Mouse (Mus musculus) left cerebral cortex, adult 2 months (tissue): ENCODE measurements around the gene Slc16a1. TPM values are rescaled to one million over a fixed set of nuclear protein-coding genes. Genes with fewer than 3 reads are reported as not detected.
A peak's percentile ranks its signal among the peaks of the same experiment; 100 is the strongest.

Experiments used
- DNase-seq, 2 experiments: peaks; one replicate each; pipeline ENCODE4 v3.0.0; 2021 to 2022; ENCODE audit warnings: low spot score in 2 of 2, mixed read lengths in 1 of 2; ENCODE audit errors: extremely low spot score in 1 of 2
- H3K27ac ChIP-seq: fragments of 200-600 bp; 2 replicates; pipeline ENCODE4 v1.8.1; 2022
- H3K4me3 ChIP-seq: fragments of 200-600 bp; 2 replicates; pipeline ENCODE4 v1.8.1; 2022
- CTCF ChIP-seq: fragments of 200-600 bp; IDR thresholded peaks from 2 replicates; pipeline ENCODE4 v1.8.1; 2022; ENCODE audit warnings: antibody characterized with exemption, mild to moderate bottlenecking, moderate library complexity
- intact Hi-C: fragments of 180-260 bp; cut with DNase I; formaldehyde crosslinking; loops from one replicate; pipeline ENCODE4 v1.15.1; 2025
- total RNA-seq, 2 experiments: library from RNA; stranded (reverse); gene quantifications; 2 replicates each; pipeline ENCODE4 v1.2.3; 2021

Slc16a1 gene
- total RNA-seq, 2 experiments from 2014 or later: 16.7 to 17.9 TPM

- 0 out of 2 replicates have a peak overlapping the region, but pooled peaks have one; percentile 9 for H3K4me3 ChIP-seq
- DNase-seq: no peak
- TF ChIP-seq CTCF: no peak
- intact Hi-C loops: no loop called here
- H3K27ac ChIP-seq: no peak overlapping the region
These were observed 2.4 kb downstream of the Slc16a1 start for GRCm38 (mm10) chr3:104640855-104641254.

- no peak overlapping the region for H3K4me3 ChIP-seq
- DNase-seq: no peak
- H3K27ac ChIP-seq: no peak overlapping the region
- intact Hi-C loops: no loop called here
- no peak for TF ChIP-seq CTCF
These were observed 2.8 kb downstream of the Slc16a1 start for GRCm38 (mm10) chr3:104641313-104641712.

- no peak for TF ChIP-seq CTCF
- DNase-seq: no peak
- intact Hi-C loops: loop anchor here (1.0 kb wide), 1 partner anchor 102 kb away; no protein-coding TSS in a partner anchor
- no peak overlapping the region for H3K4me3 ChIP-seq
- H3K27ac ChIP-seq: no peak overlapping the region
These were observed 4.6 kb downstream of the Slc16a1 start for GRCm38 (mm10) chr3:104643113-104643512.

GRCm38 (mm10) chr3:104643810-104644270, 5.4 kb downstream of the Slc16a1 start:
- Histone ChIP-seq H3K4me3 (no peak overlapping the region), H3K27ac (no peak overlapping the region)
- DNase-seq: peak; percentile 46 to 59
- intact Hi-C loops: loop anchor here (1.0 kb wide), 2 partner anchors 31 to 103 kb away; no protein-coding TSS in a partner anchor
- peak; percentile 86 for TF ChIP-seq CTCF

- Histone ChIP-seq H3K4me3 (no peak overlapping the region), H3K27ac (no peak overlapping the region)
- DNase-seq: no peak
- intact Hi-C loops: loop anchor here (1.0 kb wide), 1 partner anchor 31 kb away; no protein-coding TSS in a partner anchor
- no peak for TF ChIP-seq CTCF
These were observed 5.9 kb downstream of the Slc16a1 start for GRCm38 (mm10) chr3:104644371-104644770.

GRCm38 (mm10) chr3:104654219-104654618, 15.8 kb downstream of the Slc16a1 start:
- no peak for TF ChIP-seq CTCF
- DNase-seq: no peak
- intact Hi-C loops: no loop called here
- no peak overlapping the region for H3K4me3 ChIP-seq
- H3K27ac ChIP-seq: no peak overlapping the region

- intact Hi-C loops: no loop called here
- H3K4me3 ChIP-seq: no peak overlapping the region
- no peak for TF ChIP-seq CTCF
- DNase-seq: no peak
- no peak overlapping the region for H3K27ac ChIP-seq
These were observed 16.5 kb downstream of the Slc16a1 start for GRCm38 (mm10) chr3:104654921-104655320.

GRCm38 (mm10) chr3:104658706-104659105, 20.2 kb downstream of the Slc16a1 start:
- intact Hi-C loops: no loop called here
- no peak for DNase-seq
- no peak for TF ChIP-seq CTCF
- H3K4me3 ChIP-seq: no peak overlapping the region
- no peak overlapping the region for H3K27ac ChIP-seq

- no peak for DNase-seq
- Histone ChIP-seq H3K4me3 (no peak overlapping the region), H3K27ac (no peak overlapping the region)
- TF ChIP-seq CTCF: no peak
- intact Hi-C loops: no loop called here
These were observed 21.3 kb downstream of the Slc16a1 start for GRCm38 (mm10) chr3:104659758-104660157.

- Histone ChIP-seq H3K27ac (no peak overlapping the region), H3K4me3 (no peak overlapping the region)
- intact Hi-C loops: no loop called here
- no peak for DNase-seq
- no peak for TF ChIP-seq CTCF
These were observed 22.1 kb downstream of the Slc16a1 start for GRCm38 (mm10) chr3:104660522-104660921.

- Histone ChIP-seq H3K4me3 (no peak overlapping the region), H3K27ac (no peak overlapping the region)
- intact Hi-C loops: no loop called here
- no peak for TF ChIP-seq CTCF
- no peak for DNase-seq
These were observed 23.5 kb downstream of the Slc16a1 start for GRCm38 (mm10) chr3:104662007-104662406.

- no peak for TF ChIP-seq CTCF
These were observed 24.5 kb downstream of the Slc16a1 start for GRCm38 (mm10) chr3:104662926-104663325.

GRCm38 (mm10) chr3:104666950-104667349, 28.5 kb downstream of the Slc16a1 start:
- no peak for TF ChIP-seq CTCF
- Histone ChIP-seq H3K27ac (peak overlapping the region; percentile 83), H3K4me3 (no peak overlapping the region)
- peak; percentile 38 to 69 for DNase-seq
- intact Hi-C loops: no loop called here

More at GRCm38 (mm10) chr3:104662926-104663325, 24.5 kb downstream of the Slc16a1 start:
- Histone ChIP-seq H3K27ac (no peak overlapping the region), H3K4me3 (no peak overlapping the region)
- no peak for DNase-seq
- intact Hi-C loops: no loop called here
